In the genomic region with DNA sequence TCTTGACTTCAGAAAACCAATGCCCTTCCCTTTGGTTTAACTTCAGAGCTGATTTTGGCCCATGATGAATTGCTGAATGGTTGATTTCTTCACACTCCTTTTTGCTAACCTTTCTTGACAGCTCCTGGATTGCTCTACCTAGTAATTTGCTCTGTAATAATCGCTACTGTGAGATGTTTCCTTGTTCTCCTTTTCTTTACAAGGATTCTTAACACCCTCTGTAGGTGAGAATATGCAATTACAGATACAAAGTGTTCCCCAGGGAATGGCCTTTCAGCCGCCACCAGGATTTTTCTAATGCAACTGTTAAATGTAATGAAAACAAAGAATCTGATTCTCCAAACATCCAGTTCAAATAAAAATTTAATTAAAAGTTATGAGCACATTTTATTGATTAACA, we compare ENCODE assay signal across 11 mouse cellular contexts.
DNase-seq lines count a peak whose midpoint lies in the region; ATAC-seq lines count a peak whose summit lies in the region.
"Had no signal": no experiment of that assay in that cellular context is flagged by ENCODE, and none has a peak within 500 bp of the region (broad histone marks: within the 10 kb centered on the region; RNA-seq: fewer than 3 reads in every experiment).

No protein-coding gene starts in this region.

- H3K4me3 ChIP-seq in hindbrain, embryonic 11.5 days (ENCODE audit: low read depth, low read length) = no peak overlapping the region
- no peak overlapping the region for H3K4me3 ChIP-seq in hindbrain, embryonic 12.5 days
- H3K4me3 ChIP-seq in midbrain, embryonic 14.5 days (replicated peaks; ENCODE audit: low read depth, low read length) = no peak overlapping the region
- no peak overlapping the region for H3K4me3 ChIP-seq in midbrain, embryonic 16.5 days (ENCODE audit: low read depth, low read length)
- H3K4me3 ChIP-seq: erythroblast, embryonic 14.5 days had no signal

- no peaks in the 10 kb centered on the region for H3K36me3 ChIP-seq in hindbrain, embryonic 11.5 days (ENCODE audit: control insufficient read depth, insufficient read depth, low read length)
- no peaks in the 10 kb centered on the region for H3K36me3 ChIP-seq in hindbrain, embryonic 12.5 days
- no peaks in the 10 kb centered on the region for H3K36me3 ChIP-seq in midbrain, embryonic 14.5 days (ENCODE audit: control insufficient read depth, insufficient read depth, low read length)
- H3K36me3 ChIP-seq in midbrain, embryonic 16.5 days (ENCODE audit: control insufficient read depth, insufficient read depth, low read length) = no peaks in the 10 kb centered on the region

- ATAC-seq in hindbrain, embryonic 11.5 days (ENCODE audit: low FRiP score) = no peak
- no peak for ATAC-seq in hindbrain, embryonic 12.5 days (ENCODE audit: low FRiP score)
- ATAC-seq in midbrain, embryonic 14.5 days (ENCODE audit: low FRiP score, low TSS enrichment) = no peak
- ATAC-seq in midbrain, embryonic 16.5 days = no peak
- peak; percentile 54; the same call in 1 of the 2 replicates for ATAC-seq in common myeloid progenitor, adult 5-6 weeks (replicated peaks; ENCODE audit: low read depth, poor library complexity, severe bottlenecking)

- H3K9me3 ChIP-seq in hindbrain, embryonic 11.5 days (ENCODE audit: control insufficient read depth, low read length) = no peaks in the 10 kb centered on the region
- no peaks in the 10 kb centered on the region for H3K9me3 ChIP-seq in hindbrain, embryonic 12.5 days (replicated peaks)
- no peaks in the 10 kb centered on the region for H3K9me3 ChIP-seq in midbrain, embryonic 14.5 days (ENCODE audit: control insufficient read depth, low read length)
- no peaks in the 10 kb centered on the region for H3K9me3 ChIP-seq in midbrain, embryonic 16.5 days (replicated peaks; ENCODE audit: control insufficient read depth, low read length, poor library complexity, severe bottlenecking)

- H3K9ac ChIP-seq in hindbrain, embryonic 11.5 days (ENCODE audit: low read depth, low read length) = no peak overlapping the region
- H3K9ac ChIP-seq in hindbrain, embryonic 12.5 days = no peak overlapping the region
- no peak overlapping the region for H3K9ac ChIP-seq in midbrain, embryonic 14.5 days (replicated peaks; ENCODE audit: low read length)
- H3K9ac ChIP-seq in midbrain, embryonic 16.5 days (ENCODE audit: low read depth, low read length) = no peak overlapping the region

- H3K4me2 ChIP-seq in hindbrain, embryonic 11.5 days (replicated peaks; ENCODE audit: low read depth, low read length) = no peak overlapping the region
- H3K4me2 ChIP-seq in hindbrain, embryonic 12.5 days (replicated peaks) = no peak overlapping the region
- H3K4me2 ChIP-seq in midbrain, embryonic 14.5 days (ENCODE audit: low read length) = no peak overlapping the region
- H3K4me2 ChIP-seq in midbrain, embryonic 16.5 days (ENCODE audit: low read length) = no peak overlapping the region

- WGBS in hindbrain, embryonic 11.5 days = 13% methylated on average over 2 of the region's 2 CpGs
- 19% methylated on average over 2 of the region's 2 CpGs for WGBS in hindbrain, embryonic 12.5 days
- WGBS in midbrain, embryonic 14.5 days = 15% methylated on average over 2 of the region's 2 CpGs
- WGBS in midbrain, embryonic 16.5 days = 17% methylated on average over 2 of the region's 2 CpGs

- H3K4me1 ChIP-seq in hindbrain, embryonic 11.5 days (replicated peaks; ENCODE audit: control insufficient read depth, insufficient read depth, low read length) = no peaks in the 10 kb centered on the region
- no peaks in the 10 kb centered on the region for H3K4me1 ChIP-seq in hindbrain, embryonic 12.5 days
- no peaks in the 10 kb centered on the region for H3K4me1 ChIP-seq in midbrain, embryonic 14.5 days (ENCODE audit: control insufficient read depth, insufficient read depth, low read length)
- H3K4me1 ChIP-seq in midbrain, embryonic 16.5 days (ENCODE audit: control insufficient read depth, insufficient read depth, low read length) = no peaks in the 10 kb centered on the region

- no peak overlapping the region for H3K27ac ChIP-seq in hindbrain, embryonic 11.5 days (ENCODE audit: low read depth, low read length)
- no peak overlapping the region for H3K27ac ChIP-seq in hindbrain, embryonic 12.5 days
- H3K27ac ChIP-seq in midbrain, embryonic 14.5 days (replicated peaks; ENCODE audit: low read depth, low read length) = no peak overlapping the region
- H3K27ac ChIP-seq in midbrain, embryonic 16.5 days (ENCODE audit: low read length) = no peak overlapping the region

- DNase-seq in hindbrain, embryonic 11.5 days (ENCODE audit: low spot score) = peak; percentile 66
- DNase-seq in midbrain, embryonic 14.5 days = peak; percentile 84
- no peak for DNase-seq in thymus, postnatal 10 days (ENCODE audit: low spot score in 2 of 2)
- DNase-seq in spleen, postnatal 10 days (ENCODE audit: low spot score in 2 of 2) = no peak
- no peak for DNase-seq in layer of hippocampus, postnatal 36 days
- DNase-seq: heart, postnatal 36 days; spleen, adult 18-20 months had no signal

- H3K27me3 ChIP-seq in hindbrain, embryonic 11.5 days (ENCODE audit: control insufficient read depth, insufficient read depth, low read length) = no peaks in the 10 kb centered on the region
- no peaks in the 10 kb centered on the region for H3K27me3 ChIP-seq in hindbrain, embryonic 12.5 days
- H3K27me3 ChIP-seq in midbrain, embryonic 14.5 days (ENCODE audit: control insufficient read depth, insufficient read depth, low read length) = no peaks in the 10 kb centered on the region
- H3K27me3 ChIP-seq in midbrain, embryonic 16.5 days (ENCODE audit: control insufficient read depth, insufficient read depth, low read depth, low read length) = no peaks in the 10 kb centered on the region

Comparison
In these comparisons a context has a peak if more than half of its experiments do, and no peak if none do; other contexts are left out.
1. DNase-seq: peak in hindbrain, embryonic 11.5 days (single experiment) and midbrain, embryonic 14.5 days (single experiment); none in thymus, postnatal 10 days (0 of 2), spleen, postnatal 10 days (0 of 2) and layer of hippocampus, postnatal 36 days (0 of 2).